Comparison of ENCODE assay signal across 8 mouse cellular contexts in genomic region chrX:8893182-8893651, GRCm38 (mm10). TPM values are rescaled to one million over a fixed set of nuclear protein-coding genes. Genes with fewer than 3 reads are reported as not detected.
A peak's percentile ranks its signal among the peaks of the same experiment; 100 is the strongest.
DNase-seq lines count a peak whose midpoint lies in the region; ATAC-seq lines count a peak whose summit lies in the region.

No protein-coding gene starts in this region.

- ATAC-seq in heart, embryonic 11.5 days (replicated peaks; ENCODE audit: insufficient number of reproducible peaks, low FRiP score, low TSS enrichment): peak; percentile 35
- ATAC-seq in CD4-positive, CD25-positive, alpha-beta regulatory T cell, adult 4 months: peak; percentile 39
- peak; percentile 74 for ATAC-seq in frontal cortex, adult (ENCODE audit: low TSS enrichment)
- peak; percentile 66 for ATAC-seq in midbrain, embryonic 14.5 days (ENCODE audit: low FRiP score, low TSS enrichment)

- H3K9ac ChIP-seq in heart, embryonic 11.5 days (ENCODE audit: low read depth, low read length): peak overlapping the region; percentile 63
- H3K9ac ChIP-seq in midbrain, embryonic 14.5 days (replicated peaks; ENCODE audit: low read length): peak overlapping the region; percentile 84

- H3K4me3 ChIP-seq in heart, embryonic 11.5 days (ENCODE audit: low read depth, low read length): peak overlapping the region; percentile 44
- peak overlapping the region; percentile 58 for H3K4me3 ChIP-seq in midbrain, embryonic 14.5 days (replicated peaks; ENCODE audit: low read depth, low read length)

- 0 out of 2 replicates have a peak, but pooled peaks cover 4% of the 10 kb centered on the region for H3K27me3 ChIP-seq in heart, embryonic 11.5 days (ENCODE audit: control insufficient read depth, insufficient read depth, low read length)
- no peaks in the 10 kb centered on the region for H3K27me3 ChIP-seq in midbrain, embryonic 14.5 days (ENCODE audit: control insufficient read depth, insufficient read depth, low read length)

- 8% methylated on average over 18 of the region's 42 CpGs for WGBS in heart, embryonic 11.5 days (ENCODE audit: insufficient replicate concordance)
- 24% methylated on average over 39 of the region's 42 CpGs for WGBS in midbrain, embryonic 14.5 days

- no peak for DNase-seq in heart, postnatal 25 days (ENCODE audit: low spot score)
- DNase-seq in cerebellum, adult 11-12 months: peak; percentile 42
- peak; percentile 7 for DNase-seq in left cerebral cortex, adult 11 months (ENCODE audit: low spot score)
- peak; percentile 46 for DNase-seq in midbrain, embryonic 14.5 days
- no peak for DNase-seq in ovary, postnatal 14 days (ENCODE audit: low spot score)

- no peaks in the 10 kb centered on the region for H3K4me1 ChIP-seq in heart, embryonic 11.5 days (ENCODE audit: control insufficient read depth, insufficient read depth, low read length)
- 0 out of 2 replicates have a peak, but pooled peaks cover 3% of the 10 kb centered on the region for H3K4me1 ChIP-seq in midbrain, embryonic 14.5 days (ENCODE audit: control insufficient read depth, insufficient read depth, low read length)

- no peaks in the 10 kb centered on the region for H3K9me3 ChIP-seq in heart, embryonic 11.5 days (replicated peaks; ENCODE audit: control insufficient read depth, low read length)
- no peaks in the 10 kb centered on the region for H3K9me3 ChIP-seq in midbrain, embryonic 14.5 days (ENCODE audit: control insufficient read depth, low read length)

- peak overlapping the region; percentile 50; the same call in 1 of the 2 replicates for H3K27ac ChIP-seq in heart, embryonic 11.5 days (ENCODE audit: low read depth, low read length)
- H3K27ac ChIP-seq in midbrain, embryonic 14.5 days (replicated peaks; ENCODE audit: low read depth, low read length): peak overlapping the region; percentile 90

- intact Hi-C loops in heart, postnatal 25 days (cut with DNase I): no loop called here

- H3K4me2 ChIP-seq in heart, embryonic 11.5 days: peak overlapping the region; percentile 74
- H3K4me2 ChIP-seq in midbrain, embryonic 14.5 days (ENCODE audit: low read length): peak overlapping the region; percentile 64

- no peaks in the 10 kb centered on the region for H3K36me3 ChIP-seq in heart, embryonic 11.5 days (ENCODE audit: control insufficient read depth, insufficient read depth, low read length)
- peaks cover under 1% of the 10 kb centered on the region; the same call in 1 of the 2 replicates for H3K36me3 ChIP-seq in midbrain, embryonic 14.5 days (ENCODE audit: control insufficient read depth, insufficient read depth, low read length)

RNA-seq across cellular contexts. Expression of gene B630019K06Rik, which starts 1.0 kb away (rescaled TPM):
- polyA plus RNA-seq in heart, embryonic 11.5 days (2014; fragmentation: Nextera tagmentation; extraction: Ambion mirVana): 2.0 and 2.2 TPM in 2 replicates
- under 1 TPM; 0.81 to 0.83 TPM for total RNA-seq in heart, postnatal 25 days (2021)
- under 1 TPM; 0.12 to 0.23 TPM for polyA plus RNA-seq in CD4-positive, CD25-positive, alpha-beta regulatory T cell, adult 4 months (2017; shearing (Covaris generic))
- polyA plus RNA-seq in midbrain, embryonic 14.5 days (2014; fragmentation: Nextera tagmentation; extraction: Ambion mirVana): 34.3 and 39.3 TPM in 2 replicates

RNA-seq across cellular contexts. Expression of gene Gm5751, which starts 19.2 kb away (rescaled TPM):
- not detected in 2 replicates for polyA plus RNA-seq in heart, embryonic 11.5 days (2014; fragmentation: Nextera tagmentation; extraction: Ambion mirVana)
- total RNA-seq in heart, postnatal 25 days (2021): not detected
- not detected for polyA plus RNA-seq in CD4-positive, CD25-positive, alpha-beta regulatory T cell, adult 4 months (2017; shearing (Covaris generic))
- polyA plus RNA-seq in midbrain, embryonic 14.5 days (2014; fragmentation: Nextera tagmentation; extraction: Ambion mirVana): not detected in 2 replicates

RNA-seq across cellular contexts. Expression of gene Gm6592, which starts 49.4 kb away (rescaled TPM):
- polyA plus RNA-seq in heart, embryonic 11.5 days (2014; fragmentation: Nextera tagmentation; extraction: Ambion mirVana): not detected in 2 replicates
- total RNA-seq in heart, postnatal 25 days (2021): not detected
- not detected for polyA plus RNA-seq in CD4-positive, CD25-positive, alpha-beta regulatory T cell, adult 4 months (2017; shearing (Covaris generic))
- polyA plus RNA-seq in midbrain, embryonic 14.5 days (2014; fragmentation: Nextera tagmentation; extraction: Ambion mirVana): not detected in 2 replicates

Comparison
In these comparisons a context has a peak if more than half of its experiments do, and no peak if none do; other contexts are left out.
1. DNase-seq: peak in cerebellum, adult 11-12 months (single experiment), left cerebral cortex, adult 11 months (single experiment) and midbrain, embryonic 14.5 days (single experiment); none in heart, postnatal 25 days (single experiment) and ovary, postnatal 14 days (single experiment).
2. RNA of gene B630019K06Rik, which starts 1.0 kb away (polyA plus RNA-seq): 34.3 to 39.3 TPM in midbrain, embryonic 14.5 days; 2.0 to 2.2 TPM in heart, embryonic 11.5 days and 0.12 to 0.23 TPM in CD4-positive, CD25-positive, alpha-beta regulatory T cell, adult 4 months; every median in the first group is over 10 times any median in the second.
3. Peak in every context shown above with its lines, with median percentiles within 50 percentile points of each other: ATAC-seq.